Mouse (Mus musculus) effector memory CD4-positive, alpha-beta T cell, adult 7 months (primary cell): ENCODE results near the gene Duoxa2. TPM values are rescaled to one million over a fixed set of nuclear protein-coding genes. Genes with fewer than 3 reads are reported as not detected.

Experiments
- polyA plus RNA-seq: library from polyadenylated mRNA; unstranded; fragments of 100-300 nt; shearing (Covaris generic); gene quantifications from one replicate; pipeline ENCODE4 v1.2.1, GENCODE M21; 2017

The Duoxa2 gene
- not detected for polyA plus RNA-seq

DNA sequence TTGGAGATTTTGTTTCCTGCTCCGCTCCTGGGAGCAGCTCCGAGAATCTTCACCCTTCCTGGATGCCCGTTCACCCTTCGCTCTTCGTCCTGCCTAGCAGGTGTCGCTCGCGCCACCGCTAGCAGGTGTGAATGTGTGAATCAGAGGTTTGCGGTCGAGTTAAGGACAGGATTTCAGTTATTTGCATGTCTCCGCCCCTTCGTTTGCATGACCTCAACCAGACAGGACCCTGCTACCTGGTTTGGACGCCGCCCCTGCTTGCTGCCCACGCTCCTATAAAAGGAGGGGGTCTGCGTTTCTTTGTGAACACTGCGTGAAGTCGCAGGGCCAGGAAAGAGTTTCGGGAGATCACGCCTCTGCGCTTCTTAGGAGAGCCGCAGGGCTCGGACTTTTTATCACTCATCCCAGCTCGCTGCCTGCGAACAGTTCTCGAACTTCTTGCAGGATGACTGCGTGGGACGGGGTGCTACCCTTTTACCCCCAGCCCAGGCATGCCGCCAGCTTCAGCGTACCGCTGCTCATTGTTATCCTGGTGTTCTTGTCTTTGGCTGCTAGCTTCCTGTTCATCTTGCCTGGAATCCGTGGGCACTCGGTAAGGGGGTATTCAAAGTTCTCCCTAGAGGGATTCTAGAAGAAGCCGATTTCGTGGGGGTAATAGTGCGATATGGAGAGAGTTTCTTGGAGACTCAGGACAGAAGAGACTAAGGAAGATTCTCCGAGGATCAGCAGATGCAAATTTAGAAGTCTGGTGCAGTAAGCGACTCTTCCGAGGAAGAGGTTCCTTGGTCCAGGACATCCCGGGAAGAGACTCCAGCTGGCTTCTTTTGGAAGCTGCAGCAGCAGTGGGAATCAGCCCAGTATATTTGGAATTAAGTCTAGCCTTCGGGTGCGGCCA is at the start of gene Duoxa2:
Duoxa2 (plus strand) TSS at position 305 of the 895 bp plus-strand sequence.

DNA sequence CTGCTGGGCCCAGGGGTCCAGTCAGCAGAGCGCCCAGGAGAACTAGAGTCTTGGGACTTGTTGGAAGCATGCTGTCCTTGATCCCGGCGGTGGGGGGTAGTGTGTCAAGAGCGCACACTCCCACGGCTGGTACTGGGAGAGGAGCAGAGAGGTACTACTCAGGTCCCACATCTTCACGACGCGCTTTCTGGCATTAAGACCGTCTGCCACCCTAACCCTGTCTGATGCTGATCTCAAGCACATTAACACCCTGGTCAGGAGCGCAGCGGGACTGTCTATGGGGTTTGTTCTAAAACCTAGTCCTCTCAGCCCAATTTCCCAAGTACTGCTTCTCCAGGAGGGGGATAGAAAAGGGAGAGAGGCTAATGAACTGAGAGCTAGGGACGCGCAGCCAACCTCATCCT is 602 bp upstream of the Duoxa2 start, which contains the start of gene Duox2:
Duox2 (minus strand) TSS at position 354 of the 404 bp plus-strand sequence.

DNA sequence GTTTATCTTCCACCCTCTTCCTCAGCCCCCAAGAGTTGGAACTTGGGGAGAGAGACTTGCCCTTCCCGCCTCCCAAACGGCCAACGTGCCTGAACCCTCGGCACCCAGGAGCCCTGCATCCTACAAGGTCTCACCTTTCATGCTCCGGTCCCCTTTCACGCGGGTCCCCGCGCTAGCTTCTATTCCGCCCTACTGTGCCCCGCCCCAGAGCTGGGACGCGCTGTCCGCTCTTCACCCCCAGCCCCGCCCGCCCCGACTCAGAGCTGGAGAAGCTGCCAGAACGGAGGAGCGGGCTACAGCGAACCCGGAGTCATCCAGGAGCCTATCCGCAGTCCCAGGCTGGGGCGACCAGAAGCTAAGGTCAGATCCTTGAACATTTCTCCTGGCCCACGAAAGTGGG is 14.8 kb downstream of the Duoxa2 start, which contains the start of gene Duoxa1:
Duoxa1 (minus strand) TSS at position 195 of the 400 bp plus-strand sequence.

DNA sequence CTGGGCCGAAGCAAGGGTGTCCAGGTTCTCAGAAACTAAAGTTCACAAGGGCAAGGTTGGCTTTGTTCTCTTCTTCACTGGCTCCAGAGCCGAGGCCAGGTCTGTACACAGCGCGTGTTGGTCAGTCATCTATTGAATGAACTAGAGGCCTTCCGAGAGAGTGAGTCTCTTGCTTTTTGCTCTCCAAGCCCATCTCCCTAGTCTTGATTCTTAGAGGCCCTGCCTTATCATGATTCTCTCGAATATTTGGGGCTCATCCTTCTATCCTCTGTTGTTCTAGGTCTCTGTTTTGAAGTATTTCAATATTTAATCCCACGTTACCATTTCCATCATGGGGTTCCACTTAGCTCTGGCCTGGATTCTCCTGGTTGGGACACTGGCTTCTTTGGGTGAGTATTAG is 16.7 kb downstream of the Duoxa2 start, which contains the start of gene Duox1:
Duox1 (plus strand) TSS at position 301 of the 400 bp plus-strand sequence.

Other genes starting within 250 kb of the Duoxa2 start
- gene Spg11, start 180.5 kb upstream of the Duoxa2 start, polyA plus RNA-seq: 14.4 TPM
- 8,479 TPM for gene B2m, start 151.2 kb upstream of the Duoxa2 start, polyA plus RNA-seq
- not detected for gene Trim69, start 138.2 kb upstream of the Duoxa2 start, polyA plus RNA-seq
- gene Patl2, start 112.7 kb upstream of the Duoxa2 start, polyA plus RNA-seq: not detected
- not detected for gene Terb2, start 112.6 kb upstream of the Duoxa2 start, polyA plus RNA-seq
- gene Sord, start 64.2 kb upstream of the Duoxa2 start, polyA plus RNA-seq: 1.9 TPM
- gene Duox2, start 451 bp upstream of the Duoxa2 start, polyA plus RNA-seq: not detected
- not detected for gene Duoxa1, start 14.8 kb downstream of the Duoxa2 start, polyA plus RNA-seq
- not detected for gene Duox1, start 16.8 kb downstream of the Duoxa2 start, polyA plus RNA-seq
- gene Shf, start 70.3 kb downstream of the Duoxa2 start, polyA plus RNA-seq: 1.3 TPM
- 103 TPM for gene Slc28a2, start 127.6 kb downstream of the Duoxa2 start, polyA plus RNA-seq
- gene Gm14085, start 186.0 kb downstream of the Duoxa2 start, polyA plus RNA-seq: 0.94 TPM